In the genomic region with DNA sequence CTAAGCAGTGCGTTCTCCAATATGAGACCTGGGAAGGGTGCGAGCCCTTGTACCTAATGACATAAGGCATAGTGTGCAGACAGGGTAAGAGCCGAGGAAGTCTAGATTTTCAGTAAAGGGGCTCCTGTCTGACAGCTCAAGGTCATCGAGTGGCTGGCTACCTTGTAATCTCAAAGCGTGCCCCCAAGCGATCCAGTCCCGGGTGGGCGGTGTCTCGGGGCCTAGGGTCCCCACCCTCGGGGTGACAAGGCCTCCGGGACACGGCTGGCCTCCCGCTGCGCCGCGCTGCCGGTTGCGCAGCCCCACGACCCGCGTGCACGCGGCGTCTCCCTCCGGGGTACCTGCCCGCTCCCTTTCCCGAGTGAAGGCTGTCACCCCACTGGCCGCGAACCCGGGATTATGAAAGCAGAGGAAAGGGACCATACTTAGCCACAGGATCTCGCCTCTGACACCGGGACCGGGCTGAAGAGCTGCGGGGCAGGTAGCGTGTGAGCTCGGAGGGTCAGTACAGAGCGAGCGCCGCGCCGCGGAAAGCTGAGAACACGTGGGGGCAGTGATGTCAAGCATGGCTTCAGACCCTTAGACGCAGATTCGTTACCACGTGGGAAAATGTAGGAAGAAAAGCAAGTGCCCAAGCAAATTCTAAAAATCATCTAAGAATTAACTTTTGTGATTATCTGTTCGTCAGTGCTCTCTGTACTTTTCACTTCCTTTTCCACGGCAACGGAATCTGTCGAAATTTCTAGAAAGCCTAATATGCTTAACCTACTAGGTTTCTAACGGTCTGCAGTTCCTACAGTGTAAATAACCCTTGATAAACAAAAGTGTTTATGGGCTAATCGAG, we compare ENCODE assay signal across 8 mouse cellular contexts. TPM values are rescaled to one million over a fixed set of nuclear protein-coding genes. Genes with fewer than 3 reads are reported as not detected.
DNase-seq lines count a peak whose midpoint lies in the region; ATAC-seq and TF ChIP-seq lines count a peak whose summit lies in the region.

Gene Timm9 (minus strand): TSS at position 555 of the 844 bp plus-strand sequence.
Gene 2700049A03Rik (plus strand): TSS at position 719 of the 844 bp plus-strand sequence.

- under 1% methylated on average over 52 of the region's 52 CpGs for WGBS in embryonic facial prominence, embryonic 15.5 days
- under 1% methylated on average over 52 of the region's 52 CpGs for WGBS in limb, embryonic 13.5 days
- WGBS in midbrain, embryonic 15.5 days, result 0% methylated on average over 52 of the region's 52 CpGs
- WGBS in spleen, adult 2 months, result under 1% methylated on average over 52 of the region's 52 CpGs

- TF ChIP-seq POLR2A in spleen, adult 2 months (IDR thresholded peaks at IDR 0.05; ENCODE audit: low read depth, low read length), result peak; percentile 52

- H3K36me3 ChIP-seq in embryonic facial prominence, embryonic 15.5 days, result peaks cover 25% of the 10 kb centered on the region
- peaks cover 31% of the 10 kb centered on the region for H3K36me3 ChIP-seq in limb, embryonic 13.5 days
- peaks cover 18% of the 10 kb centered on the region for H3K36me3 ChIP-seq in midbrain, embryonic 15.5 days (replicated peaks)
- peaks cover 6% of the 10 kb centered on the region for H3K36me3 ChIP-seq in spleen, adult 2 months (ENCODE audit: control insufficient read depth, insufficient read depth, low read length)

- peak; percentile 95 for DNase-seq in A20 (ENCODE audit: low read depth, low spot score)
- peak; percentile 49 to 61 for DNase-seq in adrenal gland, postnatal 4 days (ENCODE audit: low spot score in 2 of 2)
- DNase-seq in heart, adult 8-10 months (ENCODE audit: low spot score), result peak; percentile 86
- peak; percentile 89 for DNase-seq in kidney, adult 9 months
- peak; percentile 66 to 88 for DNase-seq in spleen, adult 2 months (ENCODE audit: low read depth in 1 of 2, low spot score in 2 of 2)

- H3K4me3 ChIP-seq in embryonic facial prominence, embryonic 15.5 days (replicated peaks), result peak within 1 kb of the TSS; percentile 92
- H3K4me3 ChIP-seq in limb, embryonic 13.5 days, result peak within 1 kb of the TSS; percentile 94
- H3K4me3 ChIP-seq in midbrain, embryonic 15.5 days, result peak within 1 kb of the TSS; percentile 99
- peak within 1 kb of the TSS; percentile 99 for H3K4me3 ChIP-seq in spleen, adult 2 months (ENCODE audit: extremely low read depth, insufficient read depth, insufficient read length)

- H3K9ac ChIP-seq in embryonic facial prominence, embryonic 15.5 days, result peak within 1 kb of the TSS; percentile 93
- peak within 1 kb of the TSS; percentile 96 for H3K9ac ChIP-seq in limb, embryonic 13.5 days
- H3K9ac ChIP-seq in midbrain, embryonic 15.5 days, result peak within 1 kb of the TSS; percentile 96

- peaks cover 17% of the 10 kb centered on the region for H3K4me1 ChIP-seq in embryonic facial prominence, embryonic 15.5 days
- peaks cover 29% of the 10 kb centered on the region for H3K4me1 ChIP-seq in limb, embryonic 13.5 days
- peaks cover 35% of the 10 kb centered on the region for H3K4me1 ChIP-seq in midbrain, embryonic 15.5 days
- H3K4me1 ChIP-seq in spleen, adult 2 months (ENCODE audit: control insufficient read depth, insufficient read depth, insufficient read length), result peaks cover 3% of the 10 kb centered on the region; the same call in 1 of the 2 replicates

- H3K9me3 ChIP-seq in embryonic facial prominence, embryonic 15.5 days (replicated peaks), result no peaks in the 10 kb centered on the region
- H3K9me3 ChIP-seq in limb, embryonic 13.5 days, result no peaks in the 10 kb centered on the region
- H3K9me3 ChIP-seq in midbrain, embryonic 15.5 days, result no peaks in the 10 kb centered on the region

- ATAC-seq in embryonic facial prominence, embryonic 15.5 days (ENCODE audit: insufficient number of reproducible peaks, low FRiP score, low TSS enrichment, low read depth), result peak; percentile 87
- peak; percentile 89 for ATAC-seq in limb, embryonic 13.5 days (ENCODE audit: low FRiP score, low read depth)
- ATAC-seq in midbrain, embryonic 15.5 days (replicated peaks), result peak; percentile 95

- no peak for TF ChIP-seq CTCF in spleen, adult 2 months (IDR thresholded peaks at IDR 0.05; ENCODE audit: extremely low read depth, insufficient read depth, insufficient read length, insufficient replicate concordance)

- H3K4me2 ChIP-seq in embryonic facial prominence, embryonic 15.5 days (replicated peaks), result peak within 1 kb of the TSS; percentile 79
- peak within 1 kb of the TSS; percentile 95 for H3K4me2 ChIP-seq in limb, embryonic 13.5 days (replicated peaks)
- H3K4me2 ChIP-seq in midbrain, embryonic 15.5 days, result peak within 1 kb of the TSS; percentile 67

- H3K27ac ChIP-seq in embryonic facial prominence, embryonic 15.5 days (replicated peaks), result peak within 1 kb of the TSS; percentile 86
- peak within 1 kb of the TSS; percentile 79 for H3K27ac ChIP-seq in limb, embryonic 13.5 days
- peak within 1 kb of the TSS; percentile 82 for H3K27ac ChIP-seq in midbrain, embryonic 15.5 days
- H3K27ac ChIP-seq in spleen, adult 2 months (ENCODE audit: insufficient read depth, low read length), result peak within 1 kb of the TSS; percentile 83

- H3K27me3 ChIP-seq in embryonic facial prominence, embryonic 15.5 days, result no peaks in the 10 kb centered on the region
- no peaks in the 10 kb centered on the region for H3K27me3 ChIP-seq in limb, embryonic 13.5 days
- no peaks in the 10 kb centered on the region for H3K27me3 ChIP-seq in midbrain, embryonic 15.5 days (replicated peaks)
- no peaks in the 10 kb centered on the region for H3K27me3 ChIP-seq in spleen, adult 2 months (ENCODE audit: control insufficient read depth, insufficient read depth, low read length)

RNA-seq across cellular contexts. Expression of gene Timm9, which starts in this region (rescaled TPM):
- total RNA-seq in adrenal gland, postnatal 4 days (2021), result 10 to 100 TPM; 53.4 to 55.1 TPM
- 69.1 and 71.4 TPM in 2 replicates for polyA plus RNA-seq in embryonic facial prominence, embryonic 15.5 days (2015; fragmentation: Nextera tagmentation; extraction: Ambion mirVana)
- 10 to 100 TPM; 26.9 to 32.8 (median 28.3) TPM for total RNA-seq in heart, adult 8-10 months (2022)
- polyA plus RNA-seq in limb, embryonic 13.5 days (2015; fragmentation: Nextera tagmentation; extraction: Ambion mirVana), result 78.8 and 79.2 TPM in 2 replicates
- 98.9 and 101 TPM in 2 replicates for polyA plus RNA-seq in midbrain, embryonic 15.5 days (2015; fragmentation: Nextera tagmentation; extraction: Ambion mirVana)
- 7.2 and 8.4 TPM in 2 replicates for polyA plus RNA-seq in spleen, adult 2 months (2012; rRNA removed)

RNA-seq across cellular contexts. Expression of gene 2700049A03Rik, which starts in this region (rescaled TPM):
- total RNA-seq in adrenal gland, postnatal 4 days (2021), result 10 to 100 TPM; 13.3 to 15.1 TPM
- polyA plus RNA-seq in embryonic facial prominence, embryonic 15.5 days (2015; fragmentation: Nextera tagmentation; extraction: Ambion mirVana), result 13.3 and 15.7 TPM in 2 replicates
- total RNA-seq in heart, adult 8-10 months (2022), result 1 to 10 TPM; 2.8 to 3.7 (median 3.5) TPM
- polyA plus RNA-seq in limb, embryonic 13.5 days (2015; fragmentation: Nextera tagmentation; extraction: Ambion mirVana), result 16.0 and 18.6 TPM in 2 replicates
- 12.1 and 13.4 TPM in 2 replicates for polyA plus RNA-seq in midbrain, embryonic 15.5 days (2015; fragmentation: Nextera tagmentation; extraction: Ambion mirVana)
- 1.7 and 2.0 TPM in 2 replicates for polyA plus RNA-seq in spleen, adult 2 months (2012; rRNA removed)

Comparison
In these comparisons a context has a peak if more than half of its experiments do, and no peak if none do; other contexts are left out.
1. Peak in every context shown above with its lines: DNase-seq, ATAC-seq, H3K4me3 ChIP-seq and H3K27ac ChIP-seq.